Mouse (Mus musculus): ENCODE measurements around the gene Bcas3. TPM values are rescaled to one million over a fixed set of nuclear protein-coding genes. Genes with fewer than 3 reads are reported as not detected.
A peak's percentile ranks its signal among the peaks of the same experiment; 100 is the strongest.

The Bcas3 gene
- total RNA-seq, 2 experiments from 2014 or later: 32.2 to 38.4 TPM

DNA sequence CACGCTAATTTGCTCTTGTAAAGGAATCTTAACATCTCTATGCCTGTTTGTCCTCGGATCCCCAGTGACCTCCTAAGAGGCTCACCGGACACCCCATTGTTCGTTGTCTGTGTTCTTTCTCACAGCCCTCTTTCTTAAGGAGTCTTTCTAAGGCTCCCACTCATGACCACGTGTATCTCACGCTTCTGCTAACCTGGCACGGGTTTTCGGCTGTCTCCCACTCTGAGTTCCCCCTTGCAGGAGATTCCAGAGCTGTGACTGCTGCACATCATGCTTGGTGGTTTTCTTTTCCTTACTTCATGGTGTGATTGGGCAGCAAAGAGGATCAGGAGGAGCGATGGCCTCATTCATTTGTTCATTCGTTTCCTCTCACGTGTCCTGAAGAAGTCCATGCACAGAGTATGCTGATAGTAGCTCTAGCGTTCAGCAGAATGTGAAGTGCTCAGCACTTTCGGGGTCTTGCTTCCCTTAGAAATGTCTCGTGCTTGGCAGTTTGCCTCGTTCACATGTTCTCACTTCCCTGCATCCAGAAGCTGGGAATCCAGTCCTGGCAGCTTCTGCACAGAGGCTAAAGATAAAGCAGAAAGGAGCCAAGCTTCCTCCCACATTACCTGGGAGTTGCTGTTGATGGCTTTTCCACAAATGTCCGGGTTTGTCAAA, 172.0 kb downstream of the Bcas3 start:
- intact Hi-C loops (cut with DNase I): no loop called here
- peak; percentile 28 to 52 for DNase-seq

DNA sequence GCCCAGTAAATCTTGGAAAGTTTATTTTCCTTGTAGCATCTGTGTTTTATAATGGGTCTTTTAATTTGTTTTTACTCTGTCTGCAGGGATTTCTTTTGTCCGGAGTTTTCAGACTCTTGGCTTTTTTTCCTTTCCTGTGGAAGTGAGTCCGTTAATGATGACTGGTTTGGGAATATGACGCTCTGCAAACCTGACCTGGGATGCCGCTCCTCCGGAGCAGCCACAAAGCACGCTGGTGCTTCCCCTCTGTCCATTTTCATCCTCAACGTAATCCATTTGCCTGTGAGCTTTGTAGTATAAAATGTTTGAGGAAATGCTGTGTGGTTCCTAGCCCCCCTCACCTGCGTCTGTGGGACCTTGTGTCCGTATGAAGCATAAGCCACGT, 172.5 kb downstream of the Bcas3 start:
- DNase-seq: no peak
- intact Hi-C loops (cut with DNase I): no loop called here

DNA sequence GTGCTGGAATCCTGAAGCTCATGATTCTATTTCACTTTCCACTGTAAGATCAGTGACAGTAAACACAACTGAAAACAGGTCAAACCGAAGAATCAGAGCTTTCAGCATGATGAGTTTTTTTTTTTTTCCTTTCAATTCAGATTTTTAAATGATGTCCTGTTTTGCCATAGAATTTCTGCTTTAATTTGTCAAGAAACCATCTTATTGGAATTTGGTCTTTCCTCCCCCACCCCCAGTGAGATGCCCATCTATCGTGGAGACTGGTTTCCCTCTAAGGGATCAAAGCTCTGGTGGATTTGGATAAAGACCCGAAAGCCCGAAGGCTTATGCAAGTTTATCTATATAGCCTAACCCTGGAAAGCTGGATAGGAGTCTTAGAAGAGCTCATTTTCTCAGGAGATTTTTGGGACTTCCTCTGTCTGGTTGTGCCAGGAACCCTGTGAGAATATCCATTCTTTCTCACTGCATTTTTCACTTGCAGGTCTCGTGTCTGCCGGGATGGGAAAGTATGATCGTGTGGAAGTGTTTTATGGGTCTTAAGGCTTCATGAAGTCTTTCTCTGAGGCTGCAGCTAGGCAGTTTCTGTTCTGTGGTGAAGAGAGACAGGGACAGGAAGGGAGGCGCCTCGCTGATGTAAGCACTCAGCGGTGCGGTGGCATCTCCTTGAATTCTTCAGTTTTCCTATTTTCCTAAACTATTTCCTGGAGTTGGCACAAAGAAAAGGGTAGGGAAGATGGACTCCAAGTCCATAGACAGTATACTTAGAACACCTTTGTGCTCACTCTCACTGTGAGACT, 173.2 kb downstream of the Bcas3 start:
- intact Hi-C loops (cut with DNase I): no loop called here
- DNase-seq: no peak

DNA sequence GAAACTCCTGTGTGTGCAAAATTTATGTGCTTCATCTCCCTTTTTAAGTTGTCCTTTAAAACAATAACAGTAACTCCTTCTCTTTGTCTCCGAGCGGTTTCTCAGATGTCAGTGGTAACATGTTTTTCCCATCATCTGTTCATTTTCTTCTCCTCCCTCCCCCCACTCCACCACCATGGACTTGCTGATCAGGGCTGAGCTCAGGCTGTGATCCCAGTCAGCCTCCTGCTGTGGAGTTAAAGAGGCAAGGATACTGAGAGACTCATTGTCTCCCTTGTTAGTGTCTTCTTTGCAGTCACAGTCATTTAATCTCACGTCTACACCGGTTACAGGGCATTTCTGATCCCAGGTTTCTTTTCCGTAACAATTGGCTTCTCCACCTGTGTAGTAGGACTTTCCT, 174.3 kb downstream of the Bcas3 start:
- no peak for DNase-seq
- intact Hi-C loops (cut with DNase I): no loop called here

DNA sequence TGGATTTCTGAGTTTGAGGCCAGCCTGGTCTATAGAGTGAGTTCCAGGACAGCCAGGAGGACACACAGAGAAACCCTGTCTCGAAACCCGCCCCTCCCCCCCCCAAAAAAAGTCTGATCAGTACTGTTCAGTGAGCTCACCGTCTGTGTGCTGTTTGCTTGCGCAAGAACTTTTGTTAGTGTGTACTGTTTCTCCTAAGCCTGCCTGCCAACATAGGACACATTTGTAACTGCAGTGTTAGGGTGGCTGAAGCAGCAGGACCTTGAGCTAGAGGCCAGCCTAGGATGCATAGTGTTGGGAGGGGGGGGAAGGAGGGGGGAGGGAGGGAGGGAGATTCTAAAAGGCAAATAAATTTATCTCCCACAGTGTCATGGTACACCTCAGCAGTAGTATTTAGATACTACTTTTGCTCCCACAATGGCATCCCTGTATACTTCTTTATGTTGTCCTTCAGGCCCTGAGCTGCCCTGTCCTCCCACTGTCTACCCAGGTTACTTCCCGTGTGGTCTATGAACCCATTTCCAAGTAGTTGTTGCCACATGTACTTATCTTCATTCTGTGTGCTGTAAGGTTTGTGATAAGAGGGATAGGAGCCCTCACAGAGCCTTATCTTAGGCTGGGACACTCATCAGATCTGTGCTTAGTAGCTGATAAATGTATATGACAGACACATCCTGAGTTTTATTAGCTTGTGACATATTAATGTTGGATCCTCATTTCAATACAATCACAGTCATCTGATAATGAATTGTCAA, 176.7 kb downstream of the Bcas3 start:
- DNase-seq: no peak
- intact Hi-C loops (cut with DNase I): no loop called here

DNA sequence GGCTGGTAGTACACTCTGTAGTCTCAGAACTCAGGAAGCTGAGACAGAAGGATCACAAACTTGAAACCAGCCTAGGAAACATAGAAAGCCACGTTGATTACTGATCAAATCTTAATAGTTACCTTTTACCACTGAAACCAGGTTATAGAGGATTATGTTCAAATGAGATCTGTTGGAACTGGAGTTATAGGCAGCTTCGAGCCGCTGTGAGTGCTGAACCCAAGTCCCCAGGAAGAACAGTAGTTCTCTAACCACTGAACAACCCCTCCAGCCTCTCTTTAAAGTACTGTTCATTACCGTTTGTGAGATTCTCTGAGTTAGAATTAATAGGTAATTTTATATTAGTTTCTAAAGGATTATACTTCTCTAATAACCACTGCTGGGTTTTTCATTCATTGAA, 188.0 kb downstream of the Bcas3 start:
- DNase-seq: no peak
- intact Hi-C loops (cut with DNase I): no loop called here

DNA sequence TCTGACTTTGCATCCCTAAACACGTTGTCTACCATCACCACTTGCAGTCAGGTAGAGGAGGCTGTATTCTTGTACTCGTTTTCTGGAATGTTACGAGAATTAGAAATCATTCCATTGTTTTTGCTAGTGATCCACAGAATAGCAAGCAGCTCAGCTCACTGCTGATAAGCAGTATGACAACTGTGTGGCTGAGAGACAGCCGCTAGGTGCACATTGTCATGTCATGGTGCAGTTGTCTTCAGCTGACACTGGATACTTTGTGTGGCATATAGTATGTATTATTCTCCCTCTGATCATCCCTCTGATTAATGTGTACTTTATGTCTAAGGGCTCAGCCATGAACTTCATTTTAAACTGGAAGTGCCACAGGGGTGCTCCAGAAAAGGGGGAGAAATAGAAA, 190.3 kb downstream of the Bcas3 start:
- intact Hi-C loops (cut with DNase I): no loop called here
- DNase-seq: no peak

DNA sequence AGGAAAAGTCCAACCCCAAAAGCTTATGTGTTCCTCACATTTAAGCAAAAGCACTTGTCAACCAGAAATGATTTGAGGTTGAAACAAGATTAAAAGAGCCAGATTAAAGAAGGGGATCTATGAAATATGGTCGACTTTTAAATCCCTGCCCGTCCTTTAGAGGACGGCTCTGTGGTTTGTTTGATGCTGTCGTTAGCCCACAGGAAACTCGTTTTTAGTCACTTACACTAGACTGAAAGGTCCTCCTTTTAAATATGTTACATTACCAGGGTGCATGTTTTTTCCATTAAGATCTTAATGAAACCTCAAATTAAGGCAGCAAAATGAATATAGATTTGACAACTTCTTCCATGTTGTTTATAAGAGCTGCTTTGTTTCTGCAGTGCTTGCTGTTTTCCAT, 192.6 kb downstream of the Bcas3 start:
- intact Hi-C loops (cut with DNase I): no loop called here
- DNase-seq: no peak

DNA sequence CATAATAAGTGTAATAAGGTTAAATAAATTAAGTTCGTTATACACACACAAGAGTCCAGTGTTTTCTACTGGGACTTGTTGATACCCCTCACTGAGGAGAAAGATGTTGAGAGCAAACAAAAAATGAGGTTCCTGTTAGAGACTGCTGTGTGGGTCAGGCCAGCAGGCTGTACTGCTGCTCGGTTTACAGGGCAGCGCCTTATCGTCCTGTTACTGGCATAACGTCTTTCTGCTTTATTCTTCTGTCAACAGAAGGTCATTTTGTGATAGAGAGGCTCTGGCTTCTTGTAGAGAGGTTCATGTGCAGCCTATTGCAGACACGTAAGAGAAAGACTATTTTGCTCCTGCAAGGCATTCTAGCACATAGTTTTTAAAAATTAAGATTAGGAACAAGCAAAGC, 195.0 kb downstream of the Bcas3 start:
- intact Hi-C loops (cut with DNase I): no loop called here
- DNase-seq: no peak

DNA sequence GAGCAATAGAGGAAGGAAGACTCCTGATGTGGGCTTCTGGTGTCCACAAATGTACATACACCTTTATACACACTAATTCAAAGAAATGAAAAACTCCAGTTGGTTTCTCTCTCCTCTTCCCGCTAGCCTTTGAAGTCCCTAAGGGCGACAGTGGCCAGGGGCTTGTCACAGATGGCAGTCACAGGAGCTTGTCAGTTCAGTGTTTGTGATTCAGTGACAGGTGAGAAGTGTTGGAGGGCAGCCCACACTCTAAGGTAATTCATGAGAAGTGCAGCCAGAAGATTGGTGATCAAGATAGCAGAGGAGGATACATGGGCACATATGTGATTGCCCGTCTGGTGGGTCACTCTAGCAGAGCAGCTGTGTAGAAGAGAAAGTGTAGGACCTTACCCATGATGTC, 196.7 kb downstream of the Bcas3 start:
- intact Hi-C loops (cut with DNase I): no loop called here
- no peak for DNase-seq

DNA sequence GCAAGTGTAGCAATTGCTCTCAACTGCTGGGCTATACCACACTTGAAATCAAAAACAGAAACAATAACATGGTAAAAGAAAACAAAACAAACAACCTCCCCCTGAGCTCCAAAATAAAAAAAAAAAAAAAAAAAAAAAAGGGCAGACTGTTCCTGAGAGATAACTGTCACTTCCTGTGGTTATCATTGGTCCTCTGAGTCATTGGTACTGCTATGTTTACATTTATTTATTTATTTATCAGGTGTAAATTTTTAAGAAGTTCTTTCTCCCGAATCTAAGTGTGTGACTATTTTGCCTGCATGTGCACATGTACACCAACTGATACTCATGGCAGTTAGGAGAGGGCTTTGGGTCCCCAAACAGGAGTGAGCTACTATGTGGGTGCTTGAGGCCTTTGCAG, 202.1 kb downstream of the Bcas3 start:
- intact Hi-C loops (cut with DNase I): no loop called here
- DNase-seq: no peak

DNA sequence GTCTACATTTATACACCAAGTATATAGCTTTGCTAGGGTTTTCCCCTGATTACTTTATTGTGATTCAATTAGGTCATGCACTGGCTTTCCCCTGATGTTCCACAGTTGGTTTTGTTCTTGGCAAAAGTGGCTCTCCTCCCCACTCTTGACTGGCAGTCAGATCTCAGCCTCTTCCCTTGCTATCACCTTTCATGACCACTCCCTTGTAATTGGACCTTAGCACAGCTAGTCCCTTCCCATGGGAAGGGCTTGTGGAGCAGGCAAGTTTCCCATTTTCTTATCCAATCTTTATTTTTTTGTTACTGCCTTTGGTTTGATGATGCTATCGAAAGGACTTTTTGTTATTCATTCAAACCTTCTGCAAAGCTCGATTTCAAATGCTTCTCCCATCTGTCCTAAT, 202.8 kb downstream of the Bcas3 start:
- DNase-seq: no peak
- intact Hi-C loops (cut with DNase I): no loop called here

DNA sequence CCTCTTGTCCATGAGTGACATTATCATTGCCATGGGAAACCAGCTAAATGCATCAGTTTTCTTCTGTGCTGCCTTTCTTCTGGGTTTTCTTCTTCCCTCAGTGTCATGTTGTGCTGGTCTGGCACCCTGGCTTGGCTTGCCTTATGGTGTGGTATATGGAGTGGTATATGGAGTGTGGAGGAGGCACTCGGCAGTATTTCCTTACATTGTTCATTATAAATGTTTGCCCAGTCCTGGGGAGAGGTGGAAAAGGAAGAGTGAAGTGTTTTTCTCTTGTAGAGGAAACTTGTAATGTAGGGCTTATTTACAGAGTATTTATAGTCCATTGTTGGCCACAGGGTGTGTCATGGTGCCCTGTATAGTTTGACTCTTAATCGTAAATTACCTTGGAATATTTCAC, 212.1 kb downstream of the Bcas3 start:
- DNase-seq: no peak
- intact Hi-C loops (cut with DNase I): no loop called here

DNA sequence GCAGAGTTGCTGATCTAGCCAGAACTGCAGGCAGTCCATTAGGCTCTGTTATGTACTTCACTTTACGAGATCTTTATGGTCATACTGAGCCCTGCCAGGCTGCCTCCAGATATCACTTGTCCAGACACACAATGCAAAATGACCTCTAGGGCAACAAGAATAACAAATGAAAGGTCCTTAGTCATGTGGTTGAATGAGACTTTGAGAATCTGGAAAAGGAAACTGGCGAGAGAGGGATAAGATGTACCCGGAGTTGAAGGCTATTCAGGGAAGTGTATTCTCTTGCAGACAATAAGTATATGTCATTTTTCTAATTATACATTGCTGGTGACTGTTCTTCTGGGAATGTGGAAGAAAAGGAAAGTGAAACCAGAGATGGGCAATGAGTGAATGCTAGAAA, 218.1 kb downstream of the Bcas3 start:
- intact Hi-C loops (cut with DNase I): no loop called here
- no peak for DNase-seq

DNA sequence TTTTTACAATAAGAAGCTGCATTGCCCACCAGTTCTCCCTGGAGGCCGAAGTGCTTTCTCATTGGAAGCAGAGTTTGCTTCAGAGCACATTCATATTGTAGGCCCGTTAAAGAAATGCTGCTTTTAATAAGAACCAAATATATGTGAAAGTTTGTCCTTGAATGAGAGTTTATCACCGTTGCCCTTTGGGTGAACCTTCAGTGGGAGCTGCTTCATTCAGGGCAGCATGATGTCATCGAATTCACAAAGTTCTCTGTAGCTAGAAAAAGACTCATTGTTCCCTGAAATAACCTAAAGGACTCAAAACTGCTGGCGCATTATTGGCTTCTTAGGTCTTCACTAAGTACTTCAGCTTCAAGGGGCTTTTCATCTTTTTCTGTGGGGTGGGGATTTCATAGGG, 219.0 kb downstream of the Bcas3 start:
- DNase-seq: no peak
- intact Hi-C loops (cut with DNase I): no loop called here

DNA sequence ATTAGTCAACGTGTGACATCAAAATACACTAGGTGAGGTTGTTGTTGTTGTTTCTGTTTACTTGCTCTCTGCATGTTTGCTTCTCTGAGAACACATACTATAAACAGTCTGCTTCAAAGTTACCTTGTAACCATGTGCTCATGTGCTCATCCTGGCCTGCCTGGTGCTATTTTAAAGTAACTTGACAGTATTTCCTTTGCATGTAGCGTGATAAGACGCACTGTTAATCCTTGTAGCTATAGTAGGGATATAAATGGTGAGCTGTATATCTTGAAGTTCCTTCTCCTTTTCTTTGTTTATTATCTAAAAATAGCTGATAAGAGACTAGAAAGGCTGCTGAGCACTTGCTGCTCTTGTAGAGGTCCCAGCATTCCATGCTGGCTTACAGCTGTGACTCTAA, 219.6 kb downstream of the Bcas3 start:
- intact Hi-C loops (cut with DNase I): no loop called here
- no peak for DNase-seq

DNA sequence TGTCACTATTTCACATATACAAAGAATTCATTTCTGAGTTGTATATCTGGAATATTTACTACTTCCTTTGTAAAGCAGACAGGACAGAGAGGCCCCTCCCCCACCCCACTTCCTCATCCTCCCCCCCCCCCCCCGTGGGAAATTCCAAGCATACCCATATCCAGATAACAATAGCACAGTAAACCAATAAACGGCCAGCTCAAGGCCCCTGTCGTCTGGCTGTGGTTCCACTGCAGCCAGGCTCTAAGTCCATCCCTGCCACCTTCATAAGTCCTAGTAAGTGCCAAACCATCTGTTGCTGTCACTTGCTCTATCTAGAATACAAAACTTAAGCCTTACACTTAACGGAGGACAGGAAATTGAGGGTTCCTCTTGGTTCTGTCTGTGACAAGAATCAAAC, 221.5 kb downstream of the Bcas3 start:
- intact Hi-C loops (cut with DNase I): no loop called here
- no peak for DNase-seq

DNA sequence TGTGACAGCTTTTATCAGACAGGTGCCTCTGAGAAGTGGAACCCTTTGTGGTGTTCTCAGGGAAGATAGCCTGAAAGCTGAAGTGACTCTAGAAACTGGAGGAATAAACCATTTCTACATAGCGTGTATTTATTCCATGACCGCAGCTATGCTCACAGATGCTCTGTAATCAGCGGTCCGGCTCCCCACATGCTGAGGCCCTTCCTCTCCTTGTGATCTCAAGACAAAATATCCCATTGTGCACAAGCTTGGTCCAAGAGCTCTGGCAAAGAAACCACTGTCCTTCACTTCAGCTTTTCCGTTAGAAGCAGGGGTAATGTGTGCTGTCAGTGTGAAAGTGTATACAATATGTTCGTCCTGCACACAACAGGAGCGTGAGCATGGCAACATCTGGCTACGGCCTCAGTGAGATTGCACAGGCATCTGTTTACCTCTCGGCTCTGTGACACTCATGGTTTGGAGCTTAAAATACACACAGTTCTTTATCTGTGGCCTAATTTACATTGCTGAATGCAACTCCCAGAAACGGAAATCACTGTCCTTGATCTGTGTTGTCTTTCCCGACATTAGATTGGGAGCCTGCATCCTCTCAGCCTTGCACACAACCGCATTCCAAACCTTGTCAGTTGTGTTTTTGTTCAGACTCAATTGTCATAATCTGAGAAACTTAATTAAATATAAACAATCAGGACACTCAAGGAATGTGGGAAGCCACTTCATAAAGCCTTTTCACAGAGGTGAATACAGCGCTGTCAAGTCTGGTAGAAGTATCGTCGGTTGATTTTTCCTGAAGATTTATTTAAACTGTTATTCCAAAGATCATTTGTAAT, 225.1 kb downstream of the Bcas3 start:
- DNase-seq: no peak
- intact Hi-C loops (cut with DNase I): no loop called here

DNA sequence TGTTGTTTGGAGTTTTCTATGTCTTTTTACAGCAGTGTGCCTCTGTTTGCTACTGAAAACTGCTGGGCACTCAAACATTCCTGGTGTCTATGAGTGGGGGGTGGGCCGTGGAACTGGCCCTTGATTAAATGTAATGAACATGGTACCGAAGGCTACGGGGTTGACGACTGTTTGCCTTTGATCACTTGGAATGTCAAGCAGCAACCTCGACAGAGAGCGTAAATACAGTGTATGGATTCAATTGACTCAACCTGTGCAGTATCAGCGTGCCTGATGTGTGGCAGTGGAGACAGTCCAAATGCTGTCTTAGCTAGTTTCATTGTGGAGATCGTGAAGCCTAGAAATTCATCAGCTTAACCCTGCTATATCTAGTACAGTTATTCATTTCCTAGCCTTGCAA, 231.1 kb downstream of the Bcas3 start:
- no peak for DNase-seq
- intact Hi-C loops (cut with DNase I): no loop called here

DNA sequence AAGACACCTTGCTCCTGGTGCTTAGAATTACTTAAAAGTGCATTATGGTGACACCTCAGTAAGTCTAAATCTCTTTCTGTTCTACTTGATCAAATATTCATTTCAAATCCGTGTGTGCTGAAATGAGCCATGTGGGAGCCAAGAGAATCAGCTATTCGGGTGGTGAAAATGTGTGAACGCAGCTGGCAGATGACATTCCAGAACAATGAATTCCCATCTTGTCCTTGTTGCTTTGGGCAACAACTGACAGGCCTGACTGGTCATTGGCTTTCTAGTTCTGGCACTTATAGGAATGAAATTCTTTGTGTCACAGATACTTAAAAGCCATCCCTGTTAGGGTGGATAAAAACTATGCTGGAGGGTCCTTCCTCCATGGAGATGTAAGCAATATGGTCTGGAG, 240.7 kb downstream of the Bcas3 start:
- intact Hi-C loops (cut with DNase I): no loop called here
- no peak for DNase-seq

DNA sequence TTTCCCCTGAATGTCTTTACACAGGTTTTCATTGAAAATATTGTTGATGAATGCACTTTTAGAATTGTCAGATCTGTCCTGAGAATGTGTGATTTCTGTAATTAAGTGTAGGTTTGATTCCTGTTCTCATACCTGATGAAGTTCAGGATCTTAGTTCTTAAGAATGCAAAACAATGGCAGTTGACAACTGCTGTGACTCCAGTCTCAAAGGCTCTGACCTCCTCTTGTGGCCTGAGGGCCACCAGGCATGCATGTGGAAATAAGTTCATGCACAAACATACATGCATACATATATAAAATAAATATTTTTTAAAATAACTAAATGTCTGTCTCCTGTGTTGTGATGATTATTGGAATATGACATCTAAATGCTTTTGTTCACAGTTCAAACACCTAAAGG, 246.3 kb downstream of the Bcas3 start:
- intact Hi-C loops (cut with DNase I): no loop called here
- no peak for DNase-seq

Data from gastrocnemius, postnatal 36 days (tissue).